Mouse (Mus musculus) C2C12 (cell line): ENCODE data around the gene Crls1.

ENCODE experiments used
- CTCF ChIP-seq: IDR thresholded peaks from one replicate; pipeline ENCODE4 v1.5.1; 2011; ENCODE audit not compliant: control insufficient read depth, insufficient read depth, insufficient read length
- MYOD1 ChIP-seq: IDR thresholded peaks from one replicate; pipeline ENCODE4 v1.6.1; 2011; ENCODE audit warnings: low read depth; ENCODE audit not compliant: control insufficient read depth, insufficient read length

GRCm38 (mm10) chr2:132860435-132860834 is 14.0 kb downstream of the Crls1 start:
- TF ChIP-seq CTCF (no peak), MYOD1 (no peak)
